Mouse (Mus musculus): ENCODE measurements at regions not wholly inside any gene's neighbourhood (a gene's known extent, or its start where the extent isn't known, plus 50 kb on each side); places are given as distances from the start of the nearest gene placed in this dataset.

DNA sequence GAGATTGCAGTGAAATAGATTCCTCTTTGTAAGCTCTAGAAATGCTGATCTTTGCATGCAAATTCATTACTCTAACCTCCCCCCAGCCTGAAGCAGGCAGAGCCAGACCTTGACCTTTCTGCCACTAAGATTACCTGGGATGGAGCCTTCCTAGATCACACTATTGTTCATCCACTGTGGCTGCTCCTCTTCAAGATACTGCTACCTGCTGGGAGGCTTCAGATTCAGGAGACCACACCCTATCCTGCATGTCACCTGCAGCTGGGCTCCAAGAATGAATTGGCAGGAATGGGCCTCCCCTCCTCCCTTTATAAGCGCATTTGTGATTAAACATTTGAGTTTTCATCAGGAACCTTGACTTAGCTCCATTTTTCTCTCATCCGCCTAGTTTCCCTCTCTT is 1315.2 kb downstream of the Pcdh18 start:
- DNase-seq: no peak
- no peak overlapping the region for H3K27ac ChIP-seq (ENCODE audit: insufficient read depth, low read depth, low read length)
- WGBS: 88% methylated on average over 2 of the region's 2 CpGs

DNA sequence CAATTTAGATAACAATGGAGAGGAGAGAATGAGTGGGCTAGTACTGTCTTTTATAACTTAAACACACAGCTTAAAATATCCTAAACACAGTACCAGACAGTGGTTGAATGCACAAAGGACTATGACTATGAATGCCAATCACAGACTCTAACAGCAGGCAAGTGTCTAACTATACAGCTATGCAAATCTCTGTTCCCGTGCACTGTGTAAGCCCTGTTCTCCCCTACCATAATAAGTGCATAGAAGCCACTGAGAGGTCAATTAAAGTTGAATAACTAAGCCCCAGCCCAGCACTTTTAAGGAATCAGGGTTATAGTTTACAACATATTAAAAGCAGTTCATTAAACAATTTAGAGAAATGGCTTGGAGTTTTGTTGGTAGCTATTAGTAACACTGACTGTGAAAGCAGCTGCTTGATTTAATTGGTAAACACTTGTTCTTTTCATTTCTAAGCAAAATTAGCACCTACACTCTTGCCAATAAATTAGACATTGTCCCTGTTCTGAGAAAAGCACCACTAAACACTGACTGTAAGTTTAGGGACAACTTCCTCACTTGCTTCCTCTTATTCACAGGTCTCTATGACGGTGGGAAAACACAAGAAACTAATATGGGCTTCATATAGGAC is 1327.6 kb downstream of the Pcdh18 start:
- Histone ChIP-seq H3K27ac (ENCODE audit: insufficient read depth, low read depth, low read length) (no peak overlapping the region), H3K27me3 (replicated peaks; ENCODE audit: control insufficient read depth, insufficient read depth, low read length) (no peaks in the 10 kb centered on the region), H3K36me3 (ENCODE audit: control insufficient read depth, insufficient read depth, low read length) (no peaks in the 10 kb centered on the region), H3K4me3 (ENCODE audit: insufficient read depth, low read depth, low read length) (no peak overlapping the region), H3K4me1 (ENCODE audit: control insufficient read depth, insufficient read depth, low read length) (no peaks in the 10 kb centered on the region)
- DNase-seq: no peak
- no peak for TF ChIP-seq POLR2A (IDR thresholded peaks at IDR 0.05; ENCODE audit: low read depth, low read length)
- TF ChIP-seq CTCF (conservative IDR thresholded peaks at IDR 0.05; ENCODE audit: insufficient read depth, insufficient read length, low read depth, low read length): no peak
- 63% methylated on average over 2 of the region's 2 CpGs for WGBS

More for the DNA sequence above, 1315.2 kb downstream of the Pcdh18 start:
- H3K36me3 ChIP-seq (ENCODE audit: control insufficient read depth, insufficient read depth, low read length): no peaks in the 10 kb centered on the region
- no peaks in the 10 kb centered on the region for H3K27me3 ChIP-seq (replicated peaks; ENCODE audit: control insufficient read depth, insufficient read depth, low read length)
- H3K4me3 ChIP-seq (ENCODE audit: insufficient read depth, low read depth, low read length): no peak overlapping the region
- no peaks in the 10 kb centered on the region for H3K4me1 ChIP-seq (ENCODE audit: control insufficient read depth, insufficient read depth, low read length)
- TF ChIP-seq CTCF (conservative IDR thresholded peaks at IDR 0.05; ENCODE audit: insufficient read depth, insufficient read length, low read depth, low read length) (no peak), POLR2A (IDR thresholded peaks at IDR 0.05; ENCODE audit: low read depth, low read length) (no peak)

DNA sequence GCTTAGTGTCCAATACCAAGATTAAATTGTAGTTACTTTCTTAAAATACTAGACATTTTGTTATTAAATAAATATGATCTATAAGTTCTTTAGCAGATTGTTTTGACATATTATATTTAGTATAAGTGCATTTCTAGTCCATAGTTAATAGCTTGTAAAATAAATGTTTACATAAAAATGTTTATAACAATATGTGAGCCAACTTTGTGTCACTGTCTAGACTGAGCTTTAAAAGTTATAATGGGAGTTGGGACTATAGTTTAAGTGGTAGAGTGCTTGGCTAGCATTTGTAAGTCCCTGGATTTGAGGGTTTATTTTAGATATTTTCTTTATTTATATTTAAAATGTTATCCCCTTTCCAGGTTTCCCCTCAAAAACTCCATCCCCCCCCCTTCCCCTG is 1367.3 kb downstream of the Pcdh18 start:
- DNase-seq: no peak
- TF ChIP-seq POLR2A (IDR thresholded peaks at IDR 0.05; ENCODE audit: low read depth, low read length): no peak
- TF ChIP-seq CTCF (conservative IDR thresholded peaks at IDR 0.05; ENCODE audit: insufficient read depth, insufficient read length, low read depth, low read length): no peak
- H3K4me3 ChIP-seq (ENCODE audit: insufficient read depth, low read depth, low read length): no peak overlapping the region

More for the DNA sequence above, 1367.3 kb downstream of the Pcdh18 start:
- Histone ChIP-seq H3K27me3 (replicated peaks; ENCODE audit: control insufficient read depth, insufficient read depth, low read length) (no peaks in the 10 kb centered on the region), H3K4me1 (ENCODE audit: control insufficient read depth, insufficient read depth, low read length) (no peaks in the 10 kb centered on the region), H3K36me3 (ENCODE audit: control insufficient read depth, insufficient read depth, low read length) (no peaks in the 10 kb centered on the region), H3K27ac (ENCODE audit: insufficient read depth, low read depth, low read length) (no peak overlapping the region)
